Mouse (Mus musculus) neural tube, embryonic 12.5 days (tissue): ENCODE measurements around the gene Dlg1. TPM values are rescaled to one million over a fixed set of nuclear protein-coding genes. Genes with fewer than 3 reads are reported as not detected.

Experiments
- ATAC-seq: fragments of 200-750 bp; cut with Nextera tagmentation; 2 replicates; pipeline ENCODE4 v1.8.0; 2017; ENCODE audit warnings: low read depth, mild to moderate bottlenecking, moderate TSS enrichment, moderate library complexity; ENCODE audit not compliant: low FRiP score
- H3K27ac ChIP-seq: fragments of 300-500 bp; sonication (generic); 2 replicates; pipeline ENCODE4 v1.5.1; 2016
- H3K27me3 ChIP-seq: fragments of 300-500 bp; sonication (generic); replicated peaks from 2 replicates; pipeline ENCODE4 v1.6.1; 2016; ENCODE audit warnings: mild to moderate bottlenecking
- H3K36me3 ChIP-seq: fragments of 300-500 bp; sonication (generic); 2 replicates; pipeline ENCODE4 v1.6.1; 2016; ENCODE audit warnings: mild to moderate bottlenecking
- H3K4me1 ChIP-seq: fragments of 300-500 bp; sonication (generic); 2 replicates; pipeline ENCODE4 v1.6.1; 2016
- H3K4me2 ChIP-seq: fragments of 300-500 bp; sonication (generic); replicated peaks from 2 replicates; pipeline ENCODE4 v1.6.1; 2016; ENCODE audit warnings: mild to moderate bottlenecking
- H3K4me3 ChIP-seq: fragments of 300-500 bp; sonication (generic); 2 replicates; pipeline ENCODE4 v1.5.1; 2016
- H3K9ac ChIP-seq: fragments of 300-500 bp; sonication (generic); 2 replicates; pipeline ENCODE4 v1.6.1; 2016; ENCODE audit warnings: mild to moderate bottlenecking
- H3K9me3 ChIP-seq: fragments of 300-500 bp; sonication (generic); 2 replicates; pipeline ENCODE4 v1.6.1; 2016; ENCODE audit warnings: mild to moderate bottlenecking
- WGBS: fragments of 180-500 bp; shearing (Covaris S2); methylation state at CpG from one replicate; pipeline ENCODE4 v1.1.7; 2016; 5-methylcytosine and 5-hydroxymethylcytosine counted together
- polyA plus RNA-seq: library from polyadenylated mRNA; unstranded; fragments of >200 nt; fragmentation: Nextera tagmentation; extraction: Ambion mirVana; gene quantifications from 2 replicates; pipeline ENCODE4 v1.2.1, GENCODE M21; 2016

Dlg1 gene
- polyA plus RNA-seq, 1 experiment from 2014 or later = 22.0 TPM

GRCm38 (mm10) chr16:31830726-31831125 lies 167.5 kb downstream of the Dlg1 start:
- Histone ChIP-seq H3K9ac (no peak overlapping the region), H3K27me3 (no peaks in the 10 kb centered on the region), H3K36me3 (peaks cover 3% of the 10 kb centered on the region; the same call in 1 of the 2 replicates), H3K9me3 (no peaks in the 10 kb centered on the region), H3K4me2 (no peak overlapping the region), H3K27ac (no peak overlapping the region), H3K4me1 (peaks cover 2% of the 10 kb centered on the region; the same call in 1 of the 2 replicates), H3K4me3 (no peak overlapping the region)
- no peak for ATAC-seq
- 93% methylated on average over 4 of the region's 4 CpGs for WGBS

GRCm38 (mm10) chr16:31832630-31833422 lies 169.6 kb downstream of the Dlg1 start:
- Histone ChIP-seq H3K9ac (no peak overlapping the region), H3K9me3 (no peaks in the 10 kb centered on the region), H3K4me2 (no peak overlapping the region), H3K36me3 (peaks cover 7% of the 10 kb centered on the region; the same call in 1 of the 2 replicates), H3K27ac (no peak overlapping the region), H3K4me3 (no peak overlapping the region), H3K27me3 (no peaks in the 10 kb centered on the region), H3K4me1 (no peaks in the 10 kb centered on the region)
- WGBS = 97% methylated on average over 10 of the region's 10 CpGs
- no peak for ATAC-seq

- WGBS = 74% methylated on average over 7 of the region's 7 CpGs
- no peaks in the 10 kb centered on the region for H3K27me3 ChIP-seq
- peaks cover 10% of the 10 kb centered on the region; the same call in 1 of the 2 replicates for H3K36me3 ChIP-seq
- no peaks in the 10 kb centered on the region for H3K9me3 ChIP-seq
- H3K4me2 ChIP-seq = no peak overlapping the region
- H3K9ac ChIP-seq = no peak overlapping the region
- ATAC-seq = no peak
- H3K27ac ChIP-seq = no peak overlapping the region
- H3K4me1 ChIP-seq = no peaks in the 10 kb centered on the region
- H3K4me3 ChIP-seq = no peak overlapping the region
These were observed 170.9 kb downstream of the Dlg1 start for GRCm38 (mm10) chr16:31834011-31834584.

GRCm38 (mm10) chr16:31834662-31835318 lies 171.5 kb downstream of the Dlg1 start:
- Histone ChIP-seq H3K4me1 (no peaks in the 10 kb centered on the region), H3K9me3 (no peaks in the 10 kb centered on the region), H3K27me3 (no peaks in the 10 kb centered on the region), H3K27ac (no peak overlapping the region), H3K36me3 (peaks cover 7% of the 10 kb centered on the region; the same call in 1 of the 2 replicates), H3K4me3 (no peak overlapping the region), H3K9ac (no peak overlapping the region), H3K4me2 (no peak overlapping the region)
- WGBS = 88% methylated on average over 2 of the region's 2 CpGs
- ATAC-seq = no peak

GRCm38 (mm10) chr16:31837362-31837761 lies 174.1 kb downstream of the Dlg1 start:
- H3K36me3 ChIP-seq = peaks cover 7% of the 10 kb centered on the region; the same call in 1 of the 2 replicates
- no peak overlapping the region for H3K4me2 ChIP-seq
- no peak overlapping the region for H3K9ac ChIP-seq
- WGBS = 88% methylated on average over 3 of the region's 3 CpGs
- no peaks in the 10 kb centered on the region for H3K27me3 ChIP-seq
- no peaks in the 10 kb centered on the region for H3K9me3 ChIP-seq
- H3K4me1 ChIP-seq = no peaks in the 10 kb centered on the region
- no peak overlapping the region for H3K4me3 ChIP-seq
- H3K27ac ChIP-seq = no peak overlapping the region
- ATAC-seq = no peak

GRCm38 (mm10) chr16:31844246-31844645 lies 181.0 kb downstream of the Dlg1 start:
- H3K36me3 ChIP-seq = no peaks in the 10 kb centered on the region
- H3K27ac ChIP-seq = no peak overlapping the region
- 93% methylated on average over 3 of the region's 3 CpGs for WGBS
- H3K27me3 ChIP-seq = no peaks in the 10 kb centered on the region
- H3K4me3 ChIP-seq = no peak overlapping the region
- no peaks in the 10 kb centered on the region for H3K9me3 ChIP-seq
- no peak for ATAC-seq
- no peaks in the 10 kb centered on the region for H3K4me1 ChIP-seq
- no peak overlapping the region for H3K4me2 ChIP-seq
- no peak overlapping the region for H3K9ac ChIP-seq

- no peak overlapping the region for H3K4me3 ChIP-seq
- H3K27me3 ChIP-seq = no peaks in the 10 kb centered on the region
- 54% methylated on average over 10 of the region's 10 CpGs for WGBS
- H3K36me3 ChIP-seq = no peaks in the 10 kb centered on the region
- H3K4me2 ChIP-seq = no peak overlapping the region
- H3K4me1 ChIP-seq = no peaks in the 10 kb centered on the region
- no peak overlapping the region for H3K27ac ChIP-seq
- no peak overlapping the region for H3K9ac ChIP-seq
- no peaks in the 10 kb centered on the region for H3K9me3 ChIP-seq
- no peak for ATAC-seq
These were observed 183.5 kb downstream of the Dlg1 start for GRCm38 (mm10) chr16:31846763-31847162.

GRCm38 (mm10) chr16:31863920-31864319 lies 200.7 kb downstream of the Dlg1 start:
- peaks cover 51% of the 10 kb centered on the region for H3K36me3 ChIP-seq
- H3K9me3 ChIP-seq = 0 out of 2 replicates have a peak, but pooled peaks cover 6% of the 10 kb centered on the region
- 94% methylated on average over 5 of the region's 5 CpGs for WGBS
- H3K9ac ChIP-seq = no peak overlapping the region
- no peak overlapping the region for H3K27ac ChIP-seq
- H3K4me2 ChIP-seq = no peak overlapping the region
- no peak overlapping the region for H3K4me3 ChIP-seq
- no peaks in the 10 kb centered on the region for H3K27me3 ChIP-seq
- H3K4me1 ChIP-seq = no peaks in the 10 kb centered on the region
- no peak for ATAC-seq

GRCm38 (mm10) chr16:31865242-31865641 lies 202.0 kb downstream of the Dlg1 start:
- 76% methylated on average over 3 of the region's 3 CpGs for WGBS
- H3K36me3 ChIP-seq = peaks cover 43% of the 10 kb centered on the region
- ATAC-seq = no peak
- no peak overlapping the region for H3K27ac ChIP-seq
- H3K9me3 ChIP-seq = 0 out of 2 replicates have a peak, but pooled peaks cover 6% of the 10 kb centered on the region
- H3K4me1 ChIP-seq = no peaks in the 10 kb centered on the region
- H3K27me3 ChIP-seq = no peaks in the 10 kb centered on the region
- no peak overlapping the region for H3K4me2 ChIP-seq
- no peak overlapping the region for H3K9ac ChIP-seq
- H3K4me3 ChIP-seq = no peak overlapping the region

GRCm38 (mm10) chr16:31866911-31867310 lies 203.7 kb downstream of the Dlg1 start:
- no peak overlapping the region for H3K4me2 ChIP-seq
- H3K4me1 ChIP-seq = no peaks in the 10 kb centered on the region
- peaks cover 39% of the 10 kb centered on the region; the same call in 1 of the 2 replicates for H3K36me3 ChIP-seq
- ATAC-seq = no peak
- no peak overlapping the region for H3K27ac ChIP-seq
- no peaks in the 10 kb centered on the region for H3K27me3 ChIP-seq
- H3K9ac ChIP-seq = no peak overlapping the region
- no peak overlapping the region for H3K4me3 ChIP-seq
- 90% methylated on average over 3 of the region's 3 CpGs for WGBS
- H3K9me3 ChIP-seq = no peaks in the 10 kb centered on the region

- no peaks in the 10 kb centered on the region for H3K27me3 ChIP-seq
- H3K4me3 ChIP-seq = no peak overlapping the region
- no peak for ATAC-seq
- H3K9me3 ChIP-seq = no peaks in the 10 kb centered on the region
- no peak overlapping the region for H3K4me2 ChIP-seq
- H3K36me3 ChIP-seq = peaks cover 36% of the 10 kb centered on the region; the same call in 1 of the 2 replicates
- no peak overlapping the region for H3K27ac ChIP-seq
- WGBS = 82% methylated on average over 4 of the region's 4 CpGs
- no peak overlapping the region for H3K9ac ChIP-seq
- no peaks in the 10 kb centered on the region for H3K4me1 ChIP-seq
These were observed 204.5 kb downstream of the Dlg1 start for GRCm38 (mm10) chr16:31867736-31868135.

- no peaks in the 10 kb centered on the region for H3K9me3 ChIP-seq
- 91% methylated on average over 8 of the region's 8 CpGs for WGBS
- no peak for ATAC-seq
These were observed 210.5 kb downstream of the Dlg1 start for GRCm38 (mm10) chr16:31873721-31874120.

More at GRCm38 (mm10) chr16:31873721-31874120, 210.5 kb downstream of the Dlg1 start:
- H3K4me1 ChIP-seq = no peaks in the 10 kb centered on the region
- H3K27ac ChIP-seq = no peak overlapping the region
- H3K4me3 ChIP-seq = no peak overlapping the region
- H3K27me3 ChIP-seq = no peaks in the 10 kb centered on the region
- no peak overlapping the region for H3K9ac ChIP-seq
- H3K36me3 ChIP-seq = peaks cover 17% of the 10 kb centered on the region; the same call in 1 of the 2 replicates
- H3K4me2 ChIP-seq = no peak overlapping the region
